Mouse (Mus musculus): Measurements from ENCODE around the gene Samd7.

DNA sequence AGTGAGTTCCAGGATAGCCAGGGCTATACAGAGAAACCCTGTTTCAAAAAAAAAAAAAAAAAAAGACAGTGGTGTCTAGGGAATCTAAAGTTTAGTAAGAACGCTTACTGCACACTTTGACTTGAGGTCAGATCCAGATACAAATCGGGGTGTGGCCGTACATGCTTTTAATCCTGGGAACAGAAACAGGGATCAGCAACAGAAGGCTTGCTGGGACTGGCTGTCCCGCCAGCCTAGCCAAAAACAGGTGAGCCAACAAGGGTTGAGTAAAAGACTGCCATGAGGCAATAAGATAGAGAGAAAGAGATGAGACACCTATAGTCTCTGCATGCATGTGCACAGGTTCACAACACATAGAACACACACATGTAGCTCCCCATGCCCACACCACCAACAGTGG lies 8.6 kb downstream of the Samd7 start:
- TF ChIP-seq CTCF (IDR thresholded peaks at IDR 0.05; ENCODE audit: extremely low read depth, insufficient read depth, insufficient read length, insufficient replicate concordance) = no peak
- no peak for TF ChIP-seq POLR2A (IDR thresholded peaks at IDR 0.05; ENCODE audit: low read depth, low read length)
